Mouse (Mus musculus): ENCODE data around the gene Obscn.

Gene Obscn

GRCm38 (mm10) chr11:58958536-58958935, 177.7 kb downstream of the Obscn start:
- DNase-seq, result no peak

GRCm38 (mm10) chr11:58957226-58957914, 178.8 kb downstream of the Obscn start:
- no peak for DNase-seq

GRCm38 (mm10) chr11:58955868-58956257, 180.3 kb downstream of the Obscn start:
- no peak for DNase-seq

- DNase-seq, result no peak
Observed at GRCm38 (mm10) chr11:58955143-58955867, 180.9 kb downstream of the Obscn start.

- peak; percentile 64 to 73 for DNase-seq
Observed at GRCm38 (mm10) chr11:58954420-58955142, 181.6 kb downstream of the Obscn start, which contains the start of the genes Hist3h2a and Trim17. Gene Hist3h2a, plus strand, starts transcription at chr11:58954685. Gene Trim17, plus strand, starts transcription at chr11:58954685.

GRCm38 (mm10) chr11:58954170-58954419, 182.1 kb downstream of the Obscn start:
- peak in 1 of 2 experiments; percentile 68 for DNase-seq

- peak; percentile 19 to 38 for DNase-seq
Observed at GRCm38 (mm10) chr11:58953351-58954169, 182.6 kb downstream of the Obscn start.

- no peak for DNase-seq
Observed at GRCm38 (mm10) chr11:58951210-58951609, 185.0 kb downstream of the Obscn start.

GRCm38 (mm10) chr11:58949480-58950431, 186.4 kb downstream of the Obscn start:
- no peak for DNase-seq

- DNase-seq, result peak; percentile 36 to 54
Observed at GRCm38 (mm10) chr11:58948542-58949479, 187.4 kb downstream of the Obscn start, which contains the start of gene Hist3h2ba. Gene Hist3h2ba, plus strand, starts transcription at chr11:58948920.

GRCm38 (mm10) chr11:58947798-58948528, 188.2 kb downstream of the Obscn start:
- no peak for DNase-seq

- DNase-seq, result no peak
Observed at GRCm38 (mm10) chr11:58947306-58947705, 188.9 kb downstream of the Obscn start.
